Mouse (Mus musculus) embryonic facial prominence, embryonic 13.5 days (tissue): ENCODE data around the gene Ptprt. TPM values are rescaled to one million over a fixed set of nuclear protein-coding genes. Genes with fewer than 3 reads are reported as not detected.

ENCODE experiments used
- ATAC-seq: fragments of 200-750 bp; cut with Nextera tagmentation; 2 replicates; pipeline ENCODE4 v1.8.0; 2017; ENCODE audit warnings: low read depth; ENCODE audit not compliant: insufficient number of reproducible peaks, insufficient read depth, low FRiP score, low TSS enrichment
- H3K27ac ChIP-seq: fragments of 300-500 bp; sonication (generic); 2 replicates; pipeline ENCODE4 v1.5.1; 2015; ENCODE audit warnings: moderate library complexity, mild to moderate bottlenecking, inconsistent platforms
- H3K27me3 ChIP-seq: fragments of 300-500 bp; sonication (generic); 2 replicates; pipeline ENCODE4 v1.6.1; 2015; ENCODE audit warnings: mild to moderate bottlenecking, inconsistent platforms
- H3K36me3 ChIP-seq: fragments of 300-500 bp; sonication (generic); 2 replicates; pipeline ENCODE4 v1.6.1; 2015; ENCODE audit warnings: mild to moderate bottlenecking, inconsistent platforms
- H3K4me1 ChIP-seq: fragments of 300-500 bp; sonication (generic); 2 replicates; pipeline ENCODE4 v1.6.1; 2015; ENCODE audit warnings: inconsistent platforms
- H3K4me2 ChIP-seq: fragments of 300-500 bp; sonication (generic); 2 replicates; pipeline ENCODE4 v1.6.1; 2015; ENCODE audit warnings: moderate library complexity, mild to moderate bottlenecking, inconsistent platforms
- H3K4me3 ChIP-seq: fragments of 300-500 bp; sonication (generic); 2 replicates; pipeline ENCODE4 v1.5.1; 2015; ENCODE audit warnings: mild to moderate bottlenecking, inconsistent platforms
- H3K9ac ChIP-seq: fragments of 300-500 bp; sonication (generic); 2 replicates; pipeline ENCODE4 v1.6.1; 2015; ENCODE audit warnings: mild to moderate bottlenecking, inconsistent platforms
- H3K9me3 ChIP-seq: fragments of 300-500 bp; sonication (generic); 2 replicates; pipeline ENCODE4 v1.6.1; 2016; ENCODE audit warnings: inconsistent platforms
- WGBS: fragments of 180-500 bp; shearing (Covaris S2); methylation state at CpG from one replicate; pipeline ENCODE4 v1.1.7; 2015; ENCODE audit warnings: mixed read lengths; 5-methylcytosine and 5-hydroxymethylcytosine counted together
- polyA plus RNA-seq: library from polyadenylated mRNA; unstranded; fragments of >200 nt; fragmentation: Nextera tagmentation; extraction: Ambion mirVana; gene quantifications from 2 replicates; pipeline ENCODE4 v1.2.1, GENCODE M21; 2015

Gene Ptprt
- polyA plus RNA-seq, 1 experiment from 2014 or later, result 0.93 TPM

DNA sequence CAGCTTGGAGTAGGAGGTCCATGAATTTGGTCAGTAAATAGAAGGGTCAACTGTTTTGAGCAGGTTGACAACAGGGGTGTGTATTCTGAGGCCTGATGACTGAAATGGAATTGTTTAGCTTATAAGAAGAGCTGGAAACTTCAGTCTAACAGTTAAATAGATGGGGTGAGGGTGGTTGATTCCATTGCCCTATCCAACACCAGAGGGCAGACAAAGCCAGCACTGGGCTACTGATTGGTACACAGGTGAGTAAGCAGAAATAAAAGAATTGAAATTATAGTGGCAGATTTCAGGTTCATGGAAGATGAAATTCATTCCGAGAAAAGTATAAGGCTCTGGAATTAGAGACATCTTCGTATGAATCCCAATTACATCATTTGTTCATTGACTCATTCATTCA is 1020.1 kb downstream of the Ptprt start:
- no peaks in the 10 kb centered on the region for H3K4me1 ChIP-seq
- no peak overlapping the region for H3K4me3 ChIP-seq
- no peak overlapping the region for H3K9ac ChIP-seq
- ATAC-seq, result no peak
- H3K4me2 ChIP-seq, result no peak overlapping the region
- H3K9me3 ChIP-seq, result no peaks in the 10 kb centered on the region
- H3K27ac ChIP-seq, result no peak overlapping the region
- no peaks in the 10 kb centered on the region for H3K27me3 ChIP-seq
- H3K36me3 ChIP-seq, result no peaks in the 10 kb centered on the region
- WGBS, result 81% methylated on average over 2 of the region's 2 CpGs

DNA sequence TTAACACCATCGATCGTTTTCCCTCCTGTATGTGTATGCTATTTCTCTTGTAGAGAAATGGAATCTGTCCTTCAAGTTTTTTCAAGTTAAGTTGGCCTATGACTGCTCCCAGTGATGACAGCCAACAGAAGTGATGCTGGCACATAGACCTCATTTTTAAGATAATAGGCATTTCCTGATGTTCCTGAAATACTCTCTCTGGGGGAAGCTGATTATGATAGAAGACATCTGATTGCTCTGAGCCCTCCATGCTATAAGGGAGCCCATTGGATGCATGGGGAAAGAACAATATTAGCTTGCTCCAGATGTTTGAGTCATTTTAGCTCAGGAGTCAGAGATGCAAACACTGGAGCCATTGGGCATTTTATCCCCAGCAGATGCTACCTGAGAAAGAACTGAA is 1026.9 kb downstream of the Ptprt start:
- H3K4me3 ChIP-seq, result no peak overlapping the region
- H3K27me3 ChIP-seq, result no peaks in the 10 kb centered on the region
- H3K9ac ChIP-seq, result no peak overlapping the region
- 95% methylated on average over 2 of the region's 2 CpGs for WGBS
- ATAC-seq, result no peak
- no peaks in the 10 kb centered on the region for H3K9me3 ChIP-seq
- H3K27ac ChIP-seq, result no peak overlapping the region
- H3K4me1 ChIP-seq, result no peaks in the 10 kb centered on the region
- H3K36me3 ChIP-seq, result no peaks in the 10 kb centered on the region
- no peak overlapping the region for H3K4me2 ChIP-seq

DNA sequence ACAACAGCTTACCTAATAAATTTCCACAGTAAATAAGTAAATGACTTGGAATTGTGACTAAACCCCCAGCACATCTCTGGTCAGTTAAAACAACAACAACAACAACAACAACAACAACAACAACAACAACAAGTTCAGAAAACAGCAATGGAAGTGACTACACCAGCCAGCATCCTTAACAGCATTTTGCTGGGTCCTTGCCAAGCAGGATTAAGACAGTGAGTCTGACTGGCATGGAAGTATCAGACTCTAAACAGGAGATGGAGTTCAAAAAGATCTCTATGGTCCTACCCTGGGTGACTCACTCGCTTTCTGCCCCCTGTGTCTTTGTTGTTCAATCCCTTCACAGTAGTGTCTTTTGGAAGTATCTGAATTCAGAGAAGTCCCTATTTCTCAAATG is 1035.1 kb downstream of the Ptprt start:
- no peak overlapping the region for H3K9ac ChIP-seq

DNA sequence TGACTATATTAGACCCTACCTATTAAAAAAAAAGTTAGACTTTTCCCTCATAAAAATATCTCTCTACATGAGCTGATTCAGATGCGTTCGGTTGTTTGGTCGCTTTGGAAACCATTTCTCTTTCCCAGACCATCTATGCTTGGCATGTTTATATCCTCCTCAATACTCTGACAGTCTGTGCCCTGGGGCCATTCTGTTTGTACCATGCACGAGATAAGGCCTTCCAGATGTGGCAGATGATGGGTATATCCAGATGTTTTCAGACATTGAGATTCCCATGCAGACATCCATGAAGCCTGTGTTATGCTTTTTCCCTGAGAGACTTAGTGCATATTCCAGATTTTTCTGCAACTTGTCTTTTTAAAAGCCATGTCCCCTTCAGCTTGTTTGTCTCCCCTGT is 1052.5 kb downstream of the Ptprt start:
- 35% methylated on average over 4 of the region's 4 CpGs for WGBS
- Histone ChIP-seq H3K4me3 (no peak overlapping the region), H3K9me3 (no peaks in the 10 kb centered on the region), H3K27me3 (no peaks in the 10 kb centered on the region), H3K4me1 (peaks cover 10% of the 10 kb centered on the region; the same call in 1 of the 2 replicates), H3K27ac (no peak overlapping the region), H3K9ac (no peak overlapping the region), H3K36me3 (no peaks in the 10 kb centered on the region), H3K4me2 (no peak overlapping the region)
- ATAC-seq, result no peak

More for the DNA sequence above, 1035.1 kb downstream of the Ptprt start:
- 59% methylated on average over 1 of the region's 1 CpGs for WGBS
- H3K4me2 ChIP-seq, result no peak overlapping the region
- H3K4me1 ChIP-seq, result no peaks in the 10 kb centered on the region
- no peaks in the 10 kb centered on the region for H3K36me3 ChIP-seq
- H3K9me3 ChIP-seq, result no peaks in the 10 kb centered on the region
- no peak overlapping the region for H3K27ac ChIP-seq
- H3K27me3 ChIP-seq, result no peaks in the 10 kb centered on the region
- no peak overlapping the region for H3K4me3 ChIP-seq
- no peak for ATAC-seq

GRCm38 (mm10) chr2:161607372-161607771 is 1053.6 kb downstream of the Ptprt start:
- no peak for ATAC-seq
- no peaks in the 10 kb centered on the region for H3K36me3 ChIP-seq
- no peak overlapping the region for H3K9ac ChIP-seq
- H3K4me1 ChIP-seq, result peaks cover 10% of the 10 kb centered on the region; the same call in 1 of the 2 replicates
- H3K9me3 ChIP-seq, result no peaks in the 10 kb centered on the region
- no peak overlapping the region for H3K4me3 ChIP-seq
- no peak overlapping the region for H3K4me2 ChIP-seq
- H3K27ac ChIP-seq, result no peak overlapping the region
- 71% methylated on average over 4 of the region's 4 CpGs for WGBS
- no peaks in the 10 kb centered on the region for H3K27me3 ChIP-seq

- Histone ChIP-seq H3K4me1 (no peaks in the 10 kb centered on the region), H3K27me3 (no peaks in the 10 kb centered on the region), H3K27ac (no peak overlapping the region), H3K4me2 (no peak overlapping the region), H3K9ac (no peak overlapping the region), H3K4me3 (no peak overlapping the region), H3K9me3 (no peaks in the 10 kb centered on the region), H3K36me3 (no peaks in the 10 kb centered on the region)
- ATAC-seq, result no peak
- WGBS, result 36% methylated on average over 6 of the region's 6 CpGs
Observed at GRCm38 (mm10) chr2:161600206-161600808, 1060.6 kb downstream of the Ptprt start.

DNA sequence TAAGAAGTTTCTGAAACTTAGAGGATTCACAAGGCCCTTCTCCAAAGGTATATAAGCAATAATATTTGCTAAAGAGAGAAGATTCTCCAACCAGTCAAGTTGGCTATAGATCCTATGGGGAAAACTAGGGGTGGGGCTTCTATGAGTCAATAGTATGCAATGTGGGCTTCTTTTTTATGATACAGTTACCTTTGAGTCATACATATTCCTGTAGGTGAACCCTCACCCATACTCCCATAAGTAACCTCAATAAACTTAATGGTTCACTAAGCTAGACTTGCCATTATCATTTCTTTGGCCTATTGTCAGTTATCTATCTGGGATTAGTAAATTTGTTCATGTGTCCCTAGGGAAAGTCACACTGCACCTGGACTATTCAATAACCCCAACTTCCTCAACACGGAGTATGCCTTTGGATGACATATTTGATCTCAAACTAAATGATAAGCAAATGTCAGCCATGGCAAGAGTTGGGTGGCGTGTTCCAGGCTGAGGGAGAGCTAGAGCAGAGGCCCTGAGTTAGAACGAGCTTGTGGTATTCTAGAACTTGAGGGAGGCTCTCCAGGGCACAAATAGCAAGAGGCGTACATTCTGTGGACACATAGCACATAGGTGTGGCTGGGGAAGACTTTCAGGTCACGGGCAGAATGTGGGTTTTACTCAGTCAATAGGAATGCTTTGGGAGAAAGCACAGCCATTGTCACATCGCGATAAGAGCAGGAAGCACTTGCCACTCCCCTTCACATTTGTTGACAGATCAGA is 1067.4 kb downstream of the Ptprt start:
- no peak overlapping the region for H3K4me2 ChIP-seq
- no peak for ATAC-seq
- no peaks in the 10 kb centered on the region for H3K36me3 ChIP-seq
- WGBS, result 88% methylated on average over 7 of the region's 7 CpGs
- H3K9ac ChIP-seq, result no peak overlapping the region
- no peaks in the 10 kb centered on the region for H3K4me1 ChIP-seq
- H3K27me3 ChIP-seq, result no peaks in the 10 kb centered on the region
- H3K9me3 ChIP-seq, result no peaks in the 10 kb centered on the region
- H3K4me3 ChIP-seq, result no peak overlapping the region
- H3K27ac ChIP-seq, result no peak overlapping the region

GRCm38 (mm10) chr2:161574401-161574800 is 1086.5 kb downstream of the Ptprt start:
- H3K4me3 ChIP-seq, result no peak overlapping the region
- H3K9me3 ChIP-seq, result no peaks in the 10 kb centered on the region
- H3K4me2 ChIP-seq, result no peak overlapping the region
- H3K4me1 ChIP-seq, result peaks cover 11% of the 10 kb centered on the region
- H3K27ac ChIP-seq, result no peak overlapping the region
- ATAC-seq, result no peak
- no peaks in the 10 kb centered on the region for H3K36me3 ChIP-seq
- H3K27me3 ChIP-seq, result no peaks in the 10 kb centered on the region
- H3K9ac ChIP-seq, result no peak overlapping the region

DNA sequence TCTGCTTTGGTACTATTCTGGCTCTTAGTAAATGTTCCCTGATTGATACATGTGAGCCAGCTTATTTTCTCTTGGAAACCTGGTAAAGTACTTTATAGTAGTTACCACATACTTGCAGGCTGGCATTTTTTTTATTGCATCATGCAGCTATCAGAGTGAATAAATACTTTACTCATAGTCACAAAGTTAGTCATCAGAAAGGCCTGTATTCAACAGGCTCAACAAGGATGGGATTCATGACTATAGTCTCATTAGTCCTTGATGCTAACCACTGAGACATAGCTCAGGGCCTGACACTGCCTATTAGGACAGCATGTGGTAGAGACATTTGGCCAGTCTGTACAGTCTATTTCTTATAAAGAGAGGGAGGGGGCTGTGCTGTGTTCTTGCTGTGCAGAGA is 1088.7 kb downstream of the Ptprt start:
- no peaks in the 10 kb centered on the region for H3K27me3 ChIP-seq
- no peak for ATAC-seq
- H3K9me3 ChIP-seq, result no peaks in the 10 kb centered on the region
- H3K4me1 ChIP-seq, result peaks cover 11% of the 10 kb centered on the region
- no peak overlapping the region for H3K4me3 ChIP-seq
- no peaks in the 10 kb centered on the region for H3K36me3 ChIP-seq
- H3K4me2 ChIP-seq, result no peak overlapping the region
- H3K27ac ChIP-seq, result no peak overlapping the region
- no peak overlapping the region for H3K9ac ChIP-seq

DNA sequence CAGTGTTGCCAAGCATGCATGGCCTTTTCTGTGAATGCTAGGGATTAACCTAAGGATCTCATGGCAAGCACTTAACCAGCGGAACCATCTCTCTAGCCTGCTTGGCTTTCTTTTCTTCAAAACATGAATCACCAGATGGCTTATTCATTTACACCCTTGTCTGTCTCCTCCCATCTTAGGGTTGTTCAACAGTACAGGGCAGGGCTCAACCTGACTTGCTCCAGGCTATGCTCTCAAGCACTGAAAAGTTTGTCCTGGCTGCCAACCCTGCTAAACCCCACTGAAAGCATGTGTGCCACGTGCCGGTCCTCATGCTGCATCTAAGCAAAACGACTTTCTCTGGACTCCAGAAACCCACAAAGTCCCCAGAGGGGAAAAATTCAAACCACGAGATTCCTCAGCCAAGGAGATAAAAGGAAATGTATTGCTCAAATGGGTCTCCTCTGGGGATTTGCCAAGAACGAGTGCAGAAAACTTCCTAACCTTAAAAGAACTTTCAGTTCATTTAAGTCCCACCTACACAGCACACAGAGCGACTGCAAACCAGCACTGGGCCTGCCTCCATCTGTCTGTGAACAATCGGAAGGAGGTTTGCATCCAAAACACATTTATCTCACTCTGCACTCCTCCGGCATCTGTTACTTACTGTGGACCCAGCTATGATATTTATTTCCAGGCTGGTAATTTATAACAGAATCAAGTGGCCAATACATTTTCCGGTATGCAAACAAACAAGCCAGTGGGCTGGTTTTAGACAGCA is 1090.5 kb downstream of the Ptprt start:
- Histone ChIP-seq H3K36me3 (no peaks in the 10 kb centered on the region), H3K4me3 (no peak overlapping the region), H3K27ac (no peak overlapping the region), H3K4me2 (no peak overlapping the region; the same call in 1 of the 2 replicates), H3K9me3 (no peaks in the 10 kb centered on the region), H3K27me3 (no peaks in the 10 kb centered on the region), H3K4me1 (peaks cover 11% of the 10 kb centered on the region), H3K9ac (no peak overlapping the region)
- WGBS, result 20% methylated on average over 10 of the region's 10 CpGs
- no peak for ATAC-seq

GRCm38 (mm10) chr2:161561502-161561901 is 1099.4 kb downstream of the Ptprt start:
- Histone ChIP-seq H3K9ac (no peak overlapping the region), H3K27ac (no peak overlapping the region), H3K36me3 (no peaks in the 10 kb centered on the region), H3K27me3 (no peaks in the 10 kb centered on the region), H3K4me2 (no peak overlapping the region), H3K4me3 (no peak overlapping the region), H3K9me3 (no peaks in the 10 kb centered on the region), H3K4me1 (no peaks in the 10 kb centered on the region)
- ATAC-seq, result no peak
- WGBS, result 75% methylated on average over 2 of the region's 2 CpGs

GRCm38 (mm10) chr2:161557874-161558273 is 1103.1 kb downstream of the Ptprt start:
- H3K36me3 ChIP-seq, result no peaks in the 10 kb centered on the region
- 81% methylated on average over 4 of the region's 4 CpGs for WGBS

More at GRCm38 (mm10) chr2:161557874-161558273, 1103.1 kb downstream of the Ptprt start:
- Histone ChIP-seq H3K9ac (no peak overlapping the region), H3K4me2 (no peak overlapping the region), H3K27me3 (no peaks in the 10 kb centered on the region), H3K9me3 (no peaks in the 10 kb centered on the region), H3K4me1 (no peaks in the 10 kb centered on the region), H3K27ac (no peak overlapping the region), H3K4me3 (no peak overlapping the region)
- no peak for ATAC-seq
